Mouse (Mus musculus) liver, embryonic 12.5 days (tissue): ENCODE data around the gene Edar. TPM values are rescaled to one million over a fixed set of nuclear protein-coding genes. Genes with fewer than 3 reads are reported as not detected.

ENCODE experiments used
- ATAC-seq: fragments of 200-750 bp; cut with Nextera tagmentation; 2 replicates; pipeline ENCODE4 v1.8.0; 2017; ENCODE audit warnings: moderate number of reproducible peaks, mild to moderate bottlenecking, moderate library complexity
- H3K27ac ChIP-seq: fragments of 300-500 bp; sonication (generic); 2 replicates; pipeline ENCODE4 v1.5.1; 2016; ENCODE audit warnings: mild to moderate bottlenecking
- H3K27me3 ChIP-seq: fragments of 300-500 bp; sonication (generic); replicated peaks from 2 replicates; pipeline ENCODE4 v1.6.1; 2016; ENCODE audit warnings: mild to moderate bottlenecking, moderate library complexity
- H3K36me3 ChIP-seq: fragments of 300-500 bp; sonication (generic); 2 replicates; pipeline ENCODE4 v1.6.1; 2016; ENCODE audit warnings: mild to moderate bottlenecking, moderate library complexity
- H3K4me1 ChIP-seq: fragments of 300-500 bp; sonication (generic); 2 replicates; pipeline ENCODE4 v1.6.1; 2016
- H3K4me2 ChIP-seq: fragments of 300-500 bp; sonication (generic); 2 replicates; pipeline ENCODE4 v1.6.1; 2016; ENCODE audit warnings: mild to moderate bottlenecking, moderate library complexity
- H3K4me3 ChIP-seq: fragments of 300-500 bp; sonication (generic); 2 replicates; pipeline ENCODE4 v1.5.1; 2016; ENCODE audit warnings: mild to moderate bottlenecking, moderate library complexity
- H3K9ac ChIP-seq: fragments of 300-500 bp; sonication (generic); 2 replicates; pipeline ENCODE4 v1.6.1; 2016; ENCODE audit warnings: mild to moderate bottlenecking, moderate library complexity
- H3K9me3 ChIP-seq: fragments of 300-500 bp; sonication (generic); replicated peaks from 2 replicates; pipeline ENCODE4 v1.6.1; 2016; ENCODE audit warnings: mild to moderate bottlenecking, moderate library complexity
- WGBS: fragments of 180-500 bp; shearing (Covaris S2); methylation state at CpG from one replicate; pipeline ENCODE4 v1.1.7; 2016; ENCODE audit not compliant: insufficient replicate concordance; 5-methylcytosine and 5-hydroxymethylcytosine counted together
- polyA plus RNA-seq: library from polyadenylated mRNA; unstranded; fragments of >200 nt; fragmentation: Nextera tagmentation; extraction: Ambion mirVana; gene quantifications from 2 replicates; pipeline ENCODE4 v1.2.1, GENCODE M21; 2016

Edar gene
- polyA plus RNA-seq, 1 experiment from 2014 or later: 0.06 TPM

GRCm38 (mm10) chr10:58585427-58586223 is 89.8 kb downstream of the Edar start:
- Histone ChIP-seq H3K4me1 (no peaks in the 10 kb centered on the region), H3K27me3 (no peaks in the 10 kb centered on the region), H3K9me3 (no peaks in the 10 kb centered on the region), H3K27ac (no peak overlapping the region), H3K9ac (no peak overlapping the region), H3K36me3 (no peaks in the 10 kb centered on the region), H3K4me3 (no peak overlapping the region), H3K4me2 (no peak overlapping the region)
- WGBS: 50% methylated on average over 5 of the region's 5 CpGs
- ATAC-seq: no peak

DNA sequence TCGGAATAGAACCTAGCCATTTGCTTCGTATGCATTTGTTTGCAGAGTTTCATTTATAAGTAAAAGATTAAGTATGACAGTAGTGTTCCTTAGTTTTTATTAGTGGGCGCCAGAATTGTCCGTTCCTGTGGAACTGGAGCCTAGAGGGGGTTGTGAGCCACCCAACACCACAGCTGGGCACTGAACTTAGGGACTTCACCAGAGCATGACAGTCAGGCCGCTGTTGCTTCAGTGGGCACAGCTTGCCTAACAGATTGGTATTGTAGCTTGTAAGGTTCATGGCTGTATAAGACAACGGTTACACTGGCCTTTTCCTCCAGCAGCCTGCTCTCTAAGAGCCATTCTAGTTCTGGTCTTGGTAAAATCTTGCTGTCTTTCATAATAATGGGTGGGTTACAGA is 114.9 kb downstream of the Edar start:
- ATAC-seq: no peak
- H3K27ac ChIP-seq: no peak overlapping the region
- no peak overlapping the region for H3K4me2 ChIP-seq
- no peaks in the 10 kb centered on the region for H3K4me1 ChIP-seq
- H3K9ac ChIP-seq: no peak overlapping the region
- no peak overlapping the region for H3K4me3 ChIP-seq
- H3K27me3 ChIP-seq: no peaks in the 10 kb centered on the region
- no peaks in the 10 kb centered on the region for H3K9me3 ChIP-seq
- 68% methylated on average over 6 of the region's 6 CpGs for WGBS
- H3K36me3 ChIP-seq: no peaks in the 10 kb centered on the region

DNA sequence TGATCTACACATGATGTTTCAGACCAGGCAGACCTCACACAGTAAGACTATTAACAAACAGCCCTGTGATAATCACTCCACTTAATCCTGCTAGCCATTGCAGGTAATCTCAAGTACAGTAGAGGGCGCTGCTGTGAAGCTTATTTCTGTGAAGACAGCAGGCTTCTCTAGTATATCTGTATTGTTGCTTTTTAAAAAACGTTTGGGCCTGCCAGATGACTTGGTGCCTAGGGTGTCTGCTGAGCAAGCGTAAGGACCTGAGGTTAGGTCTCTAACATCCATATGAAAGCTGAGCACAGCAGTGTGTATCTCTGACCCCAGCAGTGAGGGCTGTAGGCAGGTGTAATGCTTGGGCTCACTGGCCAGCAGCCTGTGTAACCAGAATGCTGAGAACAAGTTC is 115.6 kb downstream of the Edar start:
- no peak overlapping the region for H3K4me3 ChIP-seq
- no peaks in the 10 kb centered on the region for H3K4me1 ChIP-seq
- WGBS: 14% methylated on average over 3 of the region's 3 CpGs
- no peak for ATAC-seq
- no peak overlapping the region for H3K9ac ChIP-seq
- no peaks in the 10 kb centered on the region for H3K36me3 ChIP-seq
- no peaks in the 10 kb centered on the region for H3K27me3 ChIP-seq
- no peak overlapping the region for H3K4me2 ChIP-seq
- H3K9me3 ChIP-seq: no peaks in the 10 kb centered on the region
- no peak overlapping the region for H3K27ac ChIP-seq

DNA sequence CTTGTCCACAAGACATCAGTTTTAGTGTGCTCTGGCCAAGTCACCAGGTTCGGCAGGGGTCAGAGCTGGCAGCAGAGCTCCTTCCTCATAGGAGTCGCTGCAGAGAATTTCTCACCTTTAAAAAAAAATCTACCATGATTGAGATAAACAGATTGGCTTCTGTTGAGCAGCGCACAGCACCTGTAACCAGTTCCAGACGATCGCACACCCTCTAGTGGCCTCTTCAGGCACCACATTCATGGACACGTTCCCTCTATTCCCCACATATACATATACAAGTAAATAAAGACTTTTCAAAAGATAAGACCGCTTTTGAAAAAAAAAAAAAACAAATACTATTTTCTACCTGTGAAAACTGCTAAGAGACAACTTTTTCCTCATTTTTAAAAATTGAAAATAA is 116.4 kb downstream of the Edar start:
- no peak overlapping the region for H3K9ac ChIP-seq
- WGBS: 20% methylated on average over 7 of the region's 7 CpGs

GRCm38 (mm10) chr10:58554693-58555387 is 120.6 kb downstream of the Edar start:
- Histone ChIP-seq H3K9ac (no peak overlapping the region), H3K4me2 (no peak overlapping the region), H3K4me1 (no peaks in the 10 kb centered on the region), H3K9me3 (no peaks in the 10 kb centered on the region), H3K36me3 (no peaks in the 10 kb centered on the region), H3K27ac (no peak overlapping the region), H3K27me3 (no peaks in the 10 kb centered on the region), H3K4me3 (no peak overlapping the region)
- WGBS: 68% methylated on average over 8 of the region's 8 CpGs
- ATAC-seq: no peak

More for the DNA sequence above, 116.4 kb downstream of the Edar start:
- no peak for ATAC-seq
- Histone ChIP-seq H3K36me3 (no peaks in the 10 kb centered on the region), H3K4me1 (no peaks in the 10 kb centered on the region), H3K9me3 (no peaks in the 10 kb centered on the region), H3K27ac (no peak overlapping the region), H3K27me3 (no peaks in the 10 kb centered on the region), H3K4me2 (no peak overlapping the region), H3K4me3 (no peak overlapping the region)

Other genes starting within 250 kb of the Edar start
- gene Ranbp2, start 228.7 kb downstream of the Edar start, polyA plus RNA-seq: 32.1 and 33.2 TPM in 2 replicates
- gene Ccdc138, start 177.7 kb downstream of the Edar start, polyA plus RNA-seq: 3.6 and 4.3 TPM in 2 replicates
- gene Gm17542, start 42.6 kb upstream of the Edar start, polyA plus RNA-seq: not detected in 2 replicates
- gene Sh3rf3, start 137.7 kb upstream of the Edar start, polyA plus RNA-seq: not detected in 2 replicates